Mouse (Mus musculus): ENCODE results near the gene Actg1.

DNA sequence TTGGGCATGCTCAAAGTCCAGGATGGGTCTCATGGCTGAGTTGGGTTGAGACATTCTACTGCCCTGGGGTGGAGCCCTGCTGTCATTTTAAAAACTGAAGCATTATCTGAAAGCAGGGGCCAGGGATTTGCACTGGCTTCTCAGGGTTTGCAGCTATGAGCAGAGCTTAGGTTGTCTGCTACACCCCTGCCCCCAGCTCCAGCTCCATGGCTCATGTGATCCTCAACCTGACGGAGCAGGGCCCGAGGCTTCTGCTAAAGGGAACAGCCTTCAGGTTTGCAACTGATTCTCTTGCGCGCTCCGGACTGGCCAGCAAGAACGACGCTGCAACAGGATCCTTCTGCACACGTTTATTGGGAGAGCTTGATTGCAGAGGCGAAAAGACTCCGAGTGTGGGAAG is 28.2 kb downstream of the Actg1 start:
- TF ChIP-seq CTCF (conservative IDR thresholded peaks at IDR 0.05 in 1 of 2, IDR thresholded peaks at IDR 0.05 in 1 of 2; ENCODE audit: low read depth in 2 of 2, low read length in 2 of 2) = no peak
- TF ChIP-seq MAFK (IDR thresholded peaks at IDR 0.05; ENCODE audit: insufficient replicate concordance, low read length) = no peak
- no peak for TF ChIP-seq POLR2A (IDR thresholded peaks at IDR 0.05; ENCODE audit: low read depth, low read length)
- TF ChIP-seq USF2 (conservative IDR thresholded peaks at IDR 0.05; ENCODE audit: low read depth, low read length) = no peak

All from CH12.LX (cell line).